Mouse (Mus musculus) mouse embryonic stem cell (cell line): ENCODE results near the gene Gm3278.
"Not testable (repeated sequence)": the region's sequence is repeated elsewhere in the genome, so short reads cannot be mapped to it uniquely, and the experiment has no call there.

Source experiments
- in situ Hi-C, 2 experiments: fragments of 300-500 bp; cut with MboI; formaldehyde crosslinking; loops; 1 replicate in 1 of 2; 3 replicates in 1 of 2; pipeline ENCODE4 v1.14.3; 2019 to 2020; ENCODE audit warnings: low sequenced_read_pairs in 2 of 2, low pct_unique_long_range_greater_than_20kb in 1 of 2, mixed read lengths in 1 of 2; ENCODE audit not compliant: unreplicated experiment in 1 of 2

The Gm3278 gene

DNA sequence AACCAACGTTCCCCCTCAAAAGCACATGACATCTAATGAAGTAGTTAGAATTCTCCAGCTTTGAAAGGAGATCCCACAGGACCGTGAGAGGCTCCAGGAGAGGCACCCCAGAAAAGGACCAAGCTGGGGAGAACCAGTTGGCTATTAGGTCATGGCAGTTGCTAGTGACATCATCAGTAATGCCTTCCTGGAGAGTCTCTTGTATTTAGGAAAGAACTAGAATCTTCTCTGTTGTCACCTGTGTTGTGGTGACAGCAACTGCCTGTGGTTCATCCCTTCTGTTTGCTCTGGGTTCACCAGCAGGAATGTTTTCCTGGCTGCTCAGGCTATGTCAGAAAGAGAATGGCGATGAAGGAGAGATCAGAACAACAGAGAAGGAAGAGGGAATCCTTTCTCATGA is at the start of gene Gm3278:
Gm3278 (plus strand) TSS at position 301 of the 400 bp plus-strand sequence.
- in situ Hi-C loops: not testable (repeated sequence)

DNA sequence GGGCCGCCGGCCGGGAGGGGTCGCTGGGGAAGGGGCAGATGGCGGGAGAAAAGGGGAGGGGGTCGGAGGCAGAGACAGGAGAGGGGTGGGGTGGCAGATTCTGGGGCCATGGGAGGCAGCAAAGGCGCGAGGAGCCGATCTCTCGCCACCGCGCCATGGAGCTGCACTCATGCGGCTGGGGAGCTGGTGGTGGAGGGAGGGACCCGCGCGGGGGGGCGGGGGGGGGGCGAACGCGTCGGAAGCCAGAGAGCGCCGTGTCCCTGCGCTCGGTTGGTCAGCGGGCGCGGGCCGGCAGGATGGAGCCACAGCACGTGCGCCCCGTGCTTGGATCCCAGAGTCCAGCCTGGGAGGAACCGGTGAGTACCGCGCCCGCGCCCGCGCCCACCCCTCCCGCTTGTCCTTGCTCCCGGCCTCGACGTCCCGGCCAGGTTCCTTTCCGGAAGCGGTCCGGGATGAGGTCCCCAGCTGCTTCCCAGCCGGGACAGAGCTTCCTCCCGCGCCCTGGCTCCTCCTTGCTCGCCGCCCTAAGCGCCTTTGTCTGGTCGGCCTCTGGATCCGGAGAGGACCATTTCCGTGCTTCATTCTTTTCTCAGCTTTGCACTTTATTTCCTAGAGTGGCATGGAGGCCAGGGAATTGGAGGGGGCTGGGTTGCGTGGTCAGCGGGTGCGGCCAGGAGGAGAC is 36.8 kb upstream of the Gm3278 start, which contains the start of gene Gm3264:
Gm3264 (plus strand) TSS at position 278 of the 682 bp plus-strand sequence.
- in situ Hi-C loops: not testable (repeated sequence)
